ENCODE assay signal across 9 mouse cellular contexts in genomic region chr10:19062098-19062905, GRCm38 (mm10). TPM values are rescaled to one million over a fixed set of nuclear protein-coding genes. Genes with fewer than 3 reads are reported as not detected.
DNase-seq lines count a peak whose midpoint lies in the region; ATAC-seq lines count a peak whose summit lies in the region.
"Had no signal": no experiment of that assay in that cellular context is flagged by ENCODE, and none has a peak within 500 bp of the region (broad histone marks: within the 10 kb centered on the region; RNA-seq: fewer than 3 reads in every experiment).

No protein-coding gene starts in this region.

- ATAC-seq in frontal cortex, adult (ENCODE audit: low TSS enrichment), result peak; percentile 44

- no peak for DNase-seq in frontal cortex, postnatal 25 days (ENCODE audit: low spot score in 2 of 2)
- DNase-seq in CD4-positive, CD25-positive, alpha-beta regulatory T cell, adult 2 months (ENCODE audit: low read depth, low spot score), result peak; percentile 96
- peak; percentile 45 for DNase-seq in kidney, postnatal 10 days
- DNase-seq in thymus, postnatal 10 days (ENCODE audit: low spot score in 2 of 2), result peak; percentile 65 to 66
- DNase-seq in gastrocnemius, postnatal 14 days, result no peak

- H3K36me3 ChIP-seq in erythroblast, embryonic 14.5 days (ENCODE audit: control insufficient read depth), result no peaks in the 10 kb centered on the region
- H3K36me3 ChIP-seq in megakaryocyte, embryonic 14.5 days (replicated peaks; ENCODE audit: low read length), result no peaks in the 10 kb centered on the region
- H3K36me3 ChIP-seq: stomach, embryonic 15.5 days had no signal

- H3K4me1 ChIP-seq in erythroblast, embryonic 14.5 days (ENCODE audit: control insufficient read depth), result peaks cover 23% of the 10 kb centered on the region
- peaks cover 58% of the 10 kb centered on the region for H3K4me1 ChIP-seq in megakaryocyte, embryonic 14.5 days
- H3K4me1 ChIP-seq: stomach, embryonic 15.5 days had no signal

- H3K9me3 ChIP-seq in erythroblast, embryonic 14.5 days (ENCODE audit: control insufficient read depth, low read length), result no peaks in the 10 kb centered on the region
- H3K9me3 ChIP-seq in megakaryocyte, embryonic 14.5 days, result no peaks in the 10 kb centered on the region
- H3K9me3 ChIP-seq: stomach, embryonic 15.5 days had no signal

- peak overlapping the region; percentile 3 for H3K4me3 ChIP-seq in erythroblast, embryonic 14.5 days (replicated peaks)
- H3K4me3 ChIP-seq in megakaryocyte, embryonic 14.5 days (replicated peaks), result peak overlapping the region; percentile 60
- H3K4me3 ChIP-seq: stomach, embryonic 15.5 days had no signal

- intact Hi-C loops in gastrocnemius, postnatal 14 days (cut with DNase I; ENCODE audit: low total_unique reads), result no loop called here

- H3K27me3 ChIP-seq in erythroblast, embryonic 14.5 days (ENCODE audit: control insufficient read depth), result no peaks in the 10 kb centered on the region
- no peaks in the 10 kb centered on the region for H3K27me3 ChIP-seq in megakaryocyte, embryonic 14.5 days (replicated peaks)
- H3K27me3 ChIP-seq: stomach, embryonic 15.5 days had no signal

RNA-seq across cellular contexts. Expression of gene Tnfaip3, which starts 46.8 kb away (rescaled TPM):
- polyA plus RNA-seq in erythroblast, embryonic 14.5 days (2012), result 0.15 TPM in 2 replicates
- 1.8 and 3.0 TPM in 2 replicates for polyA plus RNA-seq in megakaryocyte, embryonic 14.5 days (2012; ENCODE audit: insufficient read depth, low replicate concordance)
- 1 to 10 TPM; 2.3 to 5.0 TPM for total RNA-seq in gastrocnemius, postnatal 14 days (2021)

Comparison
In these comparisons a context has a peak if more than half of its experiments do, and no peak if none do; other contexts are left out.
1. DNase-seq: peak in CD4-positive, CD25-positive, alpha-beta regulatory T cell, adult 2 months (single experiment), kidney, postnatal 10 days (single experiment) and thymus, postnatal 10 days (2 of 2); none in frontal cortex, postnatal 25 days (0 of 2) and gastrocnemius, postnatal 14 days (single experiment).